Mouse (Mus musculus): ENCODE results near the gene Nob1. TPM values are rescaled to one million over a fixed set of nuclear protein-coding genes. Genes with fewer than 3 reads are reported as not detected.

Gene Nob1
- total RNA-seq, 2 experiments from 2014 or later = 36.5 to 57.4 TPM

DNA sequence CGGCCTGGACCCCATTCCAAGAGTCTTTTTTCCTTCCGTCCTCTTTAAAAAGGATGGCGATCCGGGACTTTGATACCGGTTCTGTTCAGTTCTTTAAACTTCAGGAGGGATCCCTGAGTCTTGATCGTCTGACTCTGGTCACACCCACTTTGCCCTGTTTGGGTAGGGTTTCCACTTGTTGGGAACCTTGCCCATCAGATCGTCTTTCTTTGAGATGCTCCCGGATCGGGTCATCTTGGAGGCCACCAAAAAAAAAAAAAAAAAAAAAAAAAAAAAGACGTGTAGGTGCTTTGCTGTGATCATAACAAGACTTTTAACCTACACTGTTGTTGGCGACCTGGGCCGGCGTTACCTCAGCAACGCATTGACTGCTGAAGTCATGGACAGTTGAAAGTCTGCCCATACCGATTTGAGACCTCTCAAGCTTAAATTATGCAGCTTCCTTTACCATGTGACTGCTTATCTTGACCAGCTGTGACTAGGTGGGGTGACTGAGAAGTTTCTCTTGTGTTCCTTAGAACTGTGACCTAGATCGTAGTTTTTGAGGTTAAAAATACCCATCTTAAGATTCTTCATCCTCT lies 12.1 kb upstream of the Nob1 start:
- ATAC-seq (replicated peaks; ENCODE audit: poor library complexity) = peak; percentile 69

DNA sequence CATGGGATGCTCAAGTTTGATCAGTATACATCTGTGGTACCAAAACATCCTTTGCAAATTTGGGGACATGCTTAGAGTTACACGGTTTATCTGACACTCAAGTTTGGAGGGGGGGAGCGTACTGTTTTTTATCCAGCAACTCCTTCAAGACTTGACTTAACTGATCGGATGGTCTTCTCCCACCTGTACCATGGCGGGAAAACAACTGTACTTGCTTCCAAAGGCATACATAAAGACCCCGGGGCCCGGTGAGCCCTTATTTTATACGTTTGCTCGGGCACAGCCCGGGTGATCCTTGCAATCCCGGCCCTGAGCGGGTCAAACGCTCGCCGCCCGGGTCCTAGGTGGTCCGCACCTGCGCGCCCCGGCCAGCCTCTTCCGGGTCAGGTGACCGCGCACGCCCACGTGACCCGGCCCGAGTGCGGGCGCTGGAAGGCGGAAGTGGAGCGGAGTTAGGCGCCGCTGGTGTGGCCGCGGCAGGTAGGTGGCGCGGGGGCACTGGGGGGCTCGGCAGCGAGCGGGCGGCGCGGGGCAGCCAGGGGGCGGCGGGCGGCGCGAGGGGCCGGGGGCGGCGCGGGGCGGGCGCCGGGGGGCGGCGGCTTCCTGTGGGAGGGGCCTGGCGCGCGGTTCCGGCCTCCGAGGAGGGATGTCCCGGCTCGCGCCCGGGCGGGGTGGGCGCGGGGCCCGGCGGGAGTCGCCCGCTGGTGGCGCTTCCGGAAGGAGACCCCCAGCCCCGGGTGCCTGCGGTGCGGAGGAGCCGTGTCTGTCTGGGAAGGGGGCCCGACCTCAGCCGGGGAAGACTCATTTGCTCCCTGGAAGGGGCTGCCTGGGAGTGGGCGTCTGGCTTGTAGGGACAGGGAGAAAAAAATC lies 11.3 kb upstream of the Nob1 start, which contains the start of gene Wwp2:
Gene Wwp2 (plus strand): TSS at position 404 of the 870 bp plus-strand sequence.
- ATAC-seq (replicated peaks; ENCODE audit: poor library complexity) = peak; percentile 62

DNA sequence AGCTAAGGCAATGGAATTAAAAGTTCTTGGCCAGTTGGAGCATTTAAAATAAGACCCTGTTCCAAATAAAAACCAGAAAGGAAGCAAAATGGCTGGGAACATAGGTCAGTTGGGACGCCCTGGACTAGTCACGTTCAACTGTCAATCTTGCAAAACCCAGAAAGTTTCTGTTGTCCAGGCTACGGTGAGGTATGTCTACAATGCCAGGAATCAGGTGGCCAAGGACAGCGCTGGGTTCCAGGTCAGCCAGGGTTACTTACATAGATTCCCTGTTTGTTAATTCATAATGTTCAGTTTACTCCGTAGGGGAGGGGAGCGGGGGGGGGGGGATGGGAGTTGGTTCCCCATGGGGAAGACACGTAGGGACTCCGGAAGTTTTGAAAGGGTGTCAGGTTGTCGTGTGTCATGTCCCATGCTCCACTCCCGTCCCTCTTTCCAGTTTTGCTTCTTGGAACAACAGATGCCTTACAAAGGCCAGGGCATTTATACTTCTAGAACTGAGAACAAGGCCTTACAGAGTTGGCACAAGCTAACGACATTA lies 10.6 kb upstream of the Nob1 start:
- peak; percentile 38 for ATAC-seq (replicated peaks; ENCODE audit: poor library complexity)

DNA sequence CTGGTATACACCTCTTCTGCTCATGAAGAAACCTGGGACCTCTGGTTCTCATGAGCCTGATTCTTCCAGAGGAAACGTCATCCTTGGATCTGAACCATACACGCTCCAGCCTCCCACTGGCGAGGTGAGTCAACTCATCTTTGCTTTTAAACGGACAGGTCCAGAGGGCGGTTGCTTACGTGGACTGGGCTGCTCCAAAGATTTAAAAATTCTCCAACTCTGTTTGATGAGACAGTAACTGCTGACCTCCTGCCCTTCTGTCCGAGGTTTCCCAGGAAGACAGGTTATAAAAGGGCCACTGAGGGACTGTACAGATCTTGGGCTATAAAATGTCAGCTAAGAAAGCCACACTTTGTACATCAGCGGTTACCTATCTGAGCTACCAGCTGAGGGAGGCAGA lies 6.0 kb upstream of the Nob1 start:
- ATAC-seq (replicated peaks; ENCODE audit: poor library complexity) = no peak

DNA sequence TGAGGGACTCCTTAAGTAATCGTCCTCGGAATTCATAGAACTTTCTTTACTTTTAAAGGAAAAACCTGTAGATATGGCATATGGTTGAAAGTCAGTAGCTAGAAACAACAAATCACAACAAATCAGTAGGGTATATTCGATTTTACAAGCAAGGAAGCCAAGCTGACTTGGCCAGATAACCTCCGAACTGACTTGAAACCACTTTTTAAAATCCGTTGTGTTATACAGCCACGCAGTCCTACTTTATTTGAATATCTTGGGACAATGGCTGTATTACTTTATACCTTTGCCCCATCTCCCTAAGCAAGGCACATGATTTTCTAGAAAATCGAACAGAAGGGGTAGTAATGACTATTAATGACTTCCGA lies 363 bp upstream of the Nob1 start:
- ATAC-seq (replicated peaks; ENCODE audit: poor library complexity) = peak; percentile 15; the same call in 1 of the 2 replicates

DNA sequence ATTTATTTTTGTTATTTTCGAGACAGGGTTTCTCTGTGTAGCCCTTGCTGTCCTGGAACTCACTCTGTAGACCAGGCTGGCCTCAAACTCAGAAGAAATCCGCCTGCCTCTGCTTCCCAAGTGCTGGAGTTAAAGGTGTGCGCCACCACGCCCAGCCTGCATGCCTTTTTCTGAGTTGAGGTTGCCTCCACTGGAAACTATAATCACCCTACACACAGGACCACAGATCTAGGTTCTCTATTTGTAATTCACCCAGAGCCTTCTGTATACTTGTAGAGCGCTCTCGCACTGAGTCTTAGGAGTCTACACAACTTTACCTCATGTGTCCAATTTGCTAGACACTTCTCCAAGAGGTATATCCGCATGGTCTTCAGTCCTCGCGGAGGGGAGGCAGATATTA lies 675 bp downstream of the Nob1 start:
- ATAC-seq (replicated peaks; ENCODE audit: poor library complexity) = peak; percentile 5; the same call in 1 of the 2 replicates

DNA sequence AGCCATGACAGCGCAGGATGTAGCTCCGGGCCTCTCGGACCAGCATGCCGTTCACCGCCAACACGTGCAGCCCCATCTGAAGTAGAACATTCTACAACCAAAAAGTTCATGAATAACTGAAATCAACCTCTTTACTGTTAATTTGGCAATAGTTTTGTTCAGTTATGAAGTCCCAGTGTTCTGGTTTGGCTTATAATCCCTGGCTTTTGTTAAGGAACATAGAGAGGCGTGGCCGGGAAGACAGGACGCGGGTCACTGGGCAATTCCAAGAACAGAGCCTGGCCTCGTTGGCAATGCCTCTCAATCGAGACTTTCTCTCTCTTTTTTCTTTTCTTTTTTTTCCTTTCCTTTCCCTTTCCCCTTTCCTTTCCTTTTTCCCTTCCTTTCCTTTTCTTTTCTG lies 7.8 kb downstream of the Nob1 start:
- ATAC-seq (replicated peaks; ENCODE audit: poor library complexity) = no peak

DNA sequence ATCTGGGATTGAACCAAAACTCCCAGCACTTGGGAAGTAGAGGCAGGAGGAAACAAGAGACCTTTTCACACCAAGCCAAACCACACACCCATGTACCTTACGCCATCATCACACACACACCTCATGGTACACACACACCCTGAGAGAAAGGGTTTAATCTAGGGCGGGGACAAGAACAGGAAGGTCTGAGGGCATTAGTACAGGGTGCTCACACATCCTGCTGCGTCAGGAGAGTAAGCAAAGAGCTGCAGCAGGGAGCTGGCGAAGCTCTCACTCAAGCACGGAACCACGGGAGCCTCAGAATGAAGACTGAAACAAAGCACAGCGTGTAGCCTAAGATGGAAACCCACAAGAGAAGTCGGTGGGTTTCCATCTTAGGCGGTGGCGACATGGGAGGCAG lies 11.0 kb downstream of the Nob1 start:
- no peak for ATAC-seq (replicated peaks; ENCODE audit: poor library complexity)

DNA sequence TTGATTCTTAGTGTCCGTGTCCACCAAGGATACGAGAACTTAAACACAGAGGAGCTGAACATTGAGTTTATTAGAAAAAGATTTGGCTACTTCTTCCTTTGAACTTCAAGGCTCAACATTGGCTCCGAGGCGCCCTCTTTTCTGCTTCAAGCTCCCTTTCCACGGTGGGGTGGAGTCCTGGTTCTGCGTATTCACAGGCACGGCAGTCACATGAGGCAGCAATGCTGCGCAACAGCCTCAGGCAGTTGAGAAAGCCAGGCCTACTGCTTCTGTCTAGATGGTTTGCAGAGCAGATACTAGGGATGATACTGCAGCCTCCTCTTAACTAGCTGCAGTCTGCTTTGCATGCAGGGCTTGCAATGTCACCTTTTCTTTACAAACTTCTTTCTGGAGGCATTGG lies 12.3 kb downstream of the Nob1 start:
- ATAC-seq (replicated peaks; ENCODE audit: poor library complexity) = no peak

DNA sequence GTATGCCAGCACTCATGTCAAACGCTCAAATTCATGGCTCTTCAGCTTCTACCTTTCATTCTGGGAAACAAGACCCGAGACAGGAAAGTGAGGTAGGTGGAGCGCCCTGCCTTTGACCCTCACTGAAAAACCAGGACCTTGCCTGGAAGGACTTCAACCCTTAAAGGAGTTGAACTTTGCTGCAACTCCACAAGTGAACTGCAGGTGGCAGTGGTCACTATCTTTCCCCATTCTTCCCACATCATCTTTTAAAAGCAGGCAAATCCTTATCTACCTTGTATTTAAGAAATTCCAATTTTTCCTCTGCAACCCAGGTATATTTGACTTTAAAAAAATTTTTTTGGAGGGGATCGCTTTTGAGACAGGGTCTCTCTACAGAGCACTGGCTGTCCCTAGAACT lies 13.5 kb downstream of the Nob1 start:
- peak; percentile 80 for ATAC-seq (replicated peaks; ENCODE audit: poor library complexity)

DNA sequence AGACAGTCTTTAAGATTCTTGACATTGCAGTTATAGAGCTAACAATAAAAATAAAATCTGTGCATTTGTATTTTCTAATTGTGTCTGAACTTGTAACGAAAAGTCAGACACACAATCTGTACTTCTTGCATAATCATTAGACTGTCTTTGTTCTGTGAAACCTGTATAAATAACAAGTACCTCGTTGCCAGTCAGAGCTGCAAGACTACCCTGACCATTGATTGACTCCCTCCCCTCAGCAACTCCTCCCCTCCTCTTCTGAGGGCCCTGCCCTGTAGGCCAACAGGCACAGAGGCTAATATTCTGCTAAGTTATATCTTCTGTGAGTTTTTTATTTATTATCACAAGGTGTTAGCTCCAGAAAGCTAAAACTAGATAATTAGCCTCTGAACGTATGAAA lies 18.9 kb downstream of the Nob1 start:
- ATAC-seq (replicated peaks; ENCODE audit: poor library complexity) = no peak

DNA sequence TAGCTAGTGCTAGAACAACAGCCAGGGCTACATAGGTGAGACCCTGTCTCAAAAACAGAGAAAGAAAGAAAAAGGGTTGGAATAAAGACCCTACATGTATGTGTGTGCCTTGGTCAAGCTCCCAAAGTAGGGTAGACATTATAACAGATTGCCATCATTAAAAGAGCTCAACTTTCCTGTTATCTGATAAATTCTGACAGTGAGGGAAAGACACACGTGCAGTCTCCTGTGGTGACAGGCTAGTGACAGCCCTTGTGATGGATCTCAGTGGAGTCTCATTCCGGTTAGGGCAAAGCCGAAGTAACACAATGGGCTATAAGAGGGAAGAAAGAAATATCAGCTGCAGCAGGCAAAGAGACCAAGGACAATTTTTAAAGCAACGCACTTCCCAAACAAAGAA lies 20.8 kb downstream of the Nob1 start:
- ATAC-seq (replicated peaks; ENCODE audit: poor library complexity) = no peak

DNA sequence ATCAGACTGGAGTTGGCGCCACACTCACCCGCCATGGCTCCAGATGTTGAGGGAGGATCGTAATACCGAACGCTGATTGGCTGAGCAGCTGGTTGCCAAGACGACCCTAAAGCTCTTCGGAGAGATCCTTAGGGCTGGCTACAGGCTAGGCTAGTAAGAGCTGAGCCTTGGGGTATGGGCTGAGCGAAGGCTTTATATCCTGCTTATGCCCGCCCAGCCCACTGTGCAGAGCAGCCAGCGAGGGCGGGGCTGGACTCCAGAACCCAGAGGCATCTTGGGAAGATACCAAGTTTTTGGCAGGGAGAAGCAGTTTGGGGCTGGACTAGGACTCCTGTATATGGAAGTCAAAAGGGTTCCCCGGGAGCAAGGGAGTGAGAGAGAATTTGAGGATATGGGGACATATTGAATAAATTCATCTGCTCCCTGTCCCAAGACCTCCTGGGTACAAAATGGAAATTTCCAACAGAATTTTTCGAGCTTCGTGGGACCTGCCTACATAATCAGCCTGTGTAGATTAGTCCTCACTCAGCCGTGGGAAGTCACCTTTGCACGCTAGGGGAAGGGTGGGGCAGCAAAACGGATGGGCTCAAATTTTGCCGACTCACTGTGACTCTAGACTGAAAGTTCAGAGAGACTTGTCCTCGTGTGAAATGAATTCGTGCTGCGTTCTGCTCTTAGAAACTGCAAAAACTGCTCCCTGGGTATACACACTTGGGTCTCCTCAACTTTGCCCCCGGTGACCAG lies 21.6 kb downstream of the Nob1 start, which contains the start of gene Nqo1:
Gene Nqo1 (minus strand): TSS at position 169 of the 744 bp plus-strand sequence.
- peak; percentile 89 for ATAC-seq (replicated peaks; ENCODE audit: poor library complexity)

DNA sequence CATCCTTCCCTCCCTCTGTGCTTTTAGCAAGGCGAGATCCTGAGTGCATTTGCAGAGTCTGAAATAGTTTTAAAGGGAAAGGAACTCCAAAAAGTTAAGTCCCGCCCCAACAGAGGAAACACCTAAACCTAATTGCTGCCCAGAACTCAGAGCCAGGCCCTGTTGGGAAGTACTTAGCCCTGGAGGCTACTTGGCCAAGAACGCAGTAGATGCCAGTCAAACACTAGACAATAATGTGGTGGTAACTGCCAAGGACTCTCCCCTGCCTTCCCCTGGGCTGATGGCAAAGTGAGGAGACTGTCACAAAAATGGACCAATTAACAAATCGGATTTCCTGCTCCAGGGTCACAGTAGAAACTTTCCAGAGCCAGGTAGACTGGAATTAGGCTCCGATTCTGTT lies 23.0 kb downstream of the Nob1 start:
- ATAC-seq (replicated peaks; ENCODE audit: poor library complexity) = no peak

DNA sequence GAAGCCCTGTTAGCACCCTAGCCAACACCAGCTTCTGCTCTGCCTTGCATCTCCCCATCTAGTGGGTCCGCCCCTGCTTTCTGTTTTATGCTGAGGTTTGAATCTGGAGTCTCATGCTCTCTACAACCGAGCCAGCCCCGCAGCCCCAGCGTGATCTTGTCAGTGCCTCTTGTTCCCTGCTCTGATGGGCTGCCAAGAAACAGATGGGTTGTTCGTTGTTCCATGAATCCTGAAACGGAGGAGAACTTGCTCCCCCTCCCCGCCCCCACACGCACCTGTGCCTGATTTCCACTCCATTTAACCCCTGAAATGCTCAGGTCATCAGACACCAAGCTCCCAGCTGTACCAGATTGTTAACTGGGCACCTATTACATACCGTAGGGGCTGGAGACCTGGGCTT lies 25.4 kb downstream of the Nob1 start:
- ATAC-seq (replicated peaks; ENCODE audit: poor library complexity) = no peak

DNA sequence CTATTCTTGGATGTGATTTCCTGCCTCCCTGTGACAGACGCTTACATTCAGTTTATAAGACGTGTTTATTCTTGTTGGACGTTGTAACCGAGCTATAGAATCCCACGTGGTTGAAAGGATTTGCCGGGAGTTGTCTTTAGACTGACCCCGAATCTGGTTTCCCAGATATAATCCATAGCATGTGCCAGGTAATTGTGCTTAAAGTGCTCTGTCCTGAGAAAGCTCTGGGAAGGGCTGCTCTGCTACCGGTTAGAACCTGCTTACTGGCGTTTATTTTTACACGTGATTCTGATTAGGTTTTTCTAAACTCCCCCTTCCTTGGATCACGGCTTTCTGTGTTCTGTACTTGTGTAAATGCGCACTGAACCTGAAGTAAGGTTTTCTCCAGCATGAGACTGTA lies 27.2 kb downstream of the Nob1 start:
- ATAC-seq (replicated peaks; ENCODE audit: poor library complexity) = no peak

DNA sequence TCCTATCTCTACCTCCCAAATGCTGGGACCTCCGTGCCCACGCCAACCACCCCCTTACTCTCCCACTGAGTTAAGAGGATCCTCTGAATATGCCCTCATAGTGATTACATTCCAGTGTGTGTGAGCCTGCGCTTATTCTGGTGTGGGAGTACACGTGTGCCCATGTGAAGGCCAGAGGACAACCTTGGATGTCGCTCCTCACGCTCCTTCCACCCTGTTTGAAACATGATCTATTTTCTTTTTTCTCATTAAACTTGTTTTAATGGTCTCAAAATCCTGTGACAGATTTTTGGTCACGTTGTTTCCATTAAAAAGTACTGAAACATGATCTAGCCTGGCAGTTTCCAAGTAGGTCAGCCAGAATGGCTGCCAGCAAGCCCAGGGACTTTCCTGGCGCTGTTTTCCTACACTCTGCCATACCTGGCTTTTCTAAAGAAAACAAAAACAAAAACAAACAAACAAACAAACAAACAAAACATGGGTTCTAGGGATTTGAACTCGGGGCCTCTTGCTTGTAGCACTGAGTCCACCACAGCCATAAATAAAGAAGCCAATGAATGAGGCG lies 28.7 kb downstream of the Nob1 start:
- no peak for ATAC-seq (replicated peaks; ENCODE audit: poor library complexity)

DNA sequence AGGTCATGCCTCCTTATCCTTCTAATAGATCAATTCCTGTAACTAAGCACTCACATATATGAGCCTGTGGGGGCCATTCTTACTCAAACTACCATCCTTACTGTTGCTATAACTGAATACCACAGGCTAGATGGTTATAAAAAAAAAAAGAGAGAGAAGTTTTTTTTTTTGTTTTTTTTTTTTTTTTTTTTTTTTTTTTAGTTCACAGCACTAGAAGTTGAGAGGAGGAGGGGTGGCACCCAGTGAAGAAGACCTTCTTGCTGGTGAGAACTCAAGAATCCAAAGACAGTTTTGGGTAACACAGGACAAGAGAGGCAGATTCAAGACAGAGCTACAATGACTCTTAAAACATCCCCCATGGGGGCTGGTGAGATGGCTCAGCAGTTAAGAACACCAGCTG lies 29.5 kb downstream of the Nob1 start:
- no peak for ATAC-seq (replicated peaks; ENCODE audit: poor library complexity)

DNA sequence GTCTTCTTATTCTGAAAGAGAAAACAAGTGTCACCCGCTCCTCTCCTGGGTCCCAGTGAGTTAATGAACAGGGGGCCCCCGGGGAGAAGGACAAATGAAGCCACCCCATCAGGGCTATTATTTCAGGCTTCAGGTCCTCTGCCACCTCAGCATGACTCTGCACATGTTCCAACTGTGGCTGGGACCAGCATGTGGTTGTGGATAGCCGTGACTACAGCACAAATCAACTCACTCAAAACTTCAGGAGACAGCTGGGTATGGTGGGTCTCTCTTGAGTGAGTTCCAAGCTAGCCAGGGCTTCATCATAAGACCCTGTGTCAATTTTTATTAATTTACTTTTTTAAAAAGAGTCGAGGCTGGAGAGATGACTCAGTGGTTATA lies 33.7 kb downstream of the Nob1 start:
- 0 out of 2 replicates have a peak, but pooled peaks have one; percentile 20 for ATAC-seq (replicated peaks; ENCODE audit: poor library complexity)

DNA sequence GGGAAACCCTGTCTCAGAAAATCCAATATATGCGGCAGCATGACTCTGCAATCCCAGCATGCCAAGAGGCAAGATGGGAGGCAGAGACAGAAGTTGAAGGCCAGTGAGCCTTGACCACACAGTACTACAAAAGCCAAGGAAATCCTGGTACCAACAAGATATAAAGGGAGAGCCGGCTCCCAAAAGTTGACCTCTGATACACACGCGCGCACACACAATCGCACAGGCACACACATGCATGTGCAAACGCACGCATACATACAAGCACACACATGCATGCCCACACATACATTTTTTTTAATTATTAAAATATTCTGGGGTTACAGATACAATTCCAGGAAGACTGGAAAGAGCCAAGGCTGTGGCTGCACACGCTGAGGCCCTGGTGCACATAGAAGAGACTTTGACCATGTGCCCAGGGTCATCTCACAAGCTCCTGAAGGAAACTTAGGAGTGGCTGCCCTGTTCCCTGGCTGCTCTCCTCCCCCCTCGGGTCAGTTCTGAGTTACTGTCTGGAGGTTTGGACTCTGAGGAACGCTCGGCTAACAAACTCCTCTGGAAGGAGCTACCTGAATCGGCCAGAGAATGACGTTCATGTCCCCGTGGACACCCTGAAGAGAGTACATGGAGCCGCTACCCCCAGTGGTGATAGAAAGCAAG lies 34.2 kb downstream of the Nob1 start:
- no peak for ATAC-seq (replicated peaks; ENCODE audit: poor library complexity)

DNA sequence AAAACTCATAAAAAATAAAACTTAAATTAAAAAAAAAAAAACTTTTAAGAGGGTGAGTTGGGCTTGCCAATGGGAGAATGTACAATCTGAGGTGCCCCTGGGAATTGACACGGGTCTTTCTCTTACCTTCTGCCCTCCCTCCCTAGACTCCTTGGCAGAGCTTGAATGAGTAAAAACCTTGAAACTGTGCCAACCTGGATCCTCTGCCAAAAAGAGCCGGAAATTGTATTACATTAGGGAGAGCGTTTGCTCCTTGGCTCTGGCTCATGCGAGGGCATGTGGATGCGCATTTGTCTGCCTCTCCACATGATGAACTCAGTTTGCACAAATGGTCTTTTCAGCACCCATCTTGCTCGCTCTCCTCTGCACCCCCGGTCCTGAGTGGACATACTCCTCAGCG lies 35.3 kb downstream of the Nob1 start:
- ATAC-seq (replicated peaks; ENCODE audit: poor library complexity) = no peak

Data from megakaryocyte progenitor cell, adult 5-6 weeks (primary cell).